Mouse (Mus musculus) midbrain, postnatal 0 days (tissue): Measurements from ENCODE around the gene Agap3. TPM values are rescaled to one million over a fixed set of nuclear protein-coding genes. Genes with fewer than 3 reads are reported as not detected.

Source experiments
- ATAC-seq: fragments of 200-750 bp; cut with Nextera tagmentation; 2 replicates; pipeline ENCODE4 v1.8.0; 2017; ENCODE audit warnings: moderate number of reproducible peaks, mild to moderate bottlenecking, moderate TSS enrichment, moderate library complexity; ENCODE audit not compliant: low FRiP score
- DNase-seq: peaks from one replicate; pipeline ENCODE4 v3.0.0-alpha.2; 2015; ENCODE audit warnings: low spot score
- H3K27ac ChIP-seq: fragments of 300-500 bp; sonication (generic); 2 replicates; pipeline ENCODE4 v1.5.1; 2014; ENCODE audit warnings: low read depth, mild to moderate bottlenecking, low read length, mixed read lengths
- H3K27me3 ChIP-seq: fragments of 300-500 bp; sonication (generic); 2 replicates; pipeline ENCODE4 v1.6.1; 2014; ENCODE audit warnings: low read length, control low read depth, mixed read lengths; ENCODE audit not compliant: insufficient read depth
- H3K36me3 ChIP-seq: fragments of 300-500 bp; sonication (generic); 2 replicates; pipeline ENCODE4 v1.6.1; 2014; ENCODE audit warnings: low read length, control low read depth, mixed read lengths; ENCODE audit not compliant: insufficient read depth
- H3K4me1 ChIP-seq: fragments of 300-500 bp; sonication (generic); 2 replicates; pipeline ENCODE4 v1.6.1; 2014; ENCODE audit warnings: mild to moderate bottlenecking, control low read depth, antibody characterized with exemption, low read length, mixed read lengths; ENCODE audit not compliant: insufficient read depth
- H3K4me2 ChIP-seq: fragments of 300-500 bp; sonication (generic); 2 replicates; pipeline ENCODE4 v1.6.1; 2014; ENCODE audit warnings: low read depth, mild to moderate bottlenecking, low read length, mixed read lengths; ENCODE audit not compliant: poor library complexity, severe bottlenecking
- H3K4me3 ChIP-seq: fragments of 300-500 bp; sonication (generic); 2 replicates; pipeline ENCODE4 v1.5.1; 2014; ENCODE audit warnings: low read depth, mild to moderate bottlenecking, low read length, moderate library complexity
- H3K9ac ChIP-seq: fragments of 300-500 bp; sonication (generic); replicated peaks from 2 replicates; pipeline ENCODE4 v1.6.1; 2014; ENCODE audit warnings: mild to moderate bottlenecking, low read length, moderate library complexity, mixed read lengths; ENCODE audit not compliant: poor library complexity, severe bottlenecking
- H3K9me3 ChIP-seq: fragments of 300-500 bp; sonication (generic); 2 replicates; pipeline ENCODE4 v1.6.1; 2016; ENCODE audit warnings: low read length, control low read depth
- CTCF ChIP-seq: IDR thresholded peaks from 2 replicates; pipeline ENCODE4 v1.5.1; 2016; ENCODE audit warnings: antibody characterized with exemption, mild to moderate bottlenecking
- WGBS: fragments of 180-500 bp; shearing (Covaris S2); extraction: QIAGEN DNeasy Blood & Tissue Kit; methylation state at CpG from one replicate; pipeline ENCODE4 v1.1.7; 2014; 5-methylcytosine and 5-hydroxymethylcytosine counted together
- polyA plus RNA-seq: library from polyadenylated mRNA; unstranded; fragments of >200 nt; fragmentation: Nextera tagmentation; extraction: Ambion mirVana; gene quantifications from 2 replicates; pipeline ENCODE4 v1.2.1, GENCODE M21; 2015
- total RNA-seq: library from RNA; depleted of rRNA; stranded (reverse); fragments of >200 nt; gene quantifications from 2 replicates; pipeline ENCODE4 v1.2.3, GENCODE M21; 2014

The Agap3 gene
- total and polyA plus RNA-seq, 2 experiments from 2014 or later, result 120 to 282 TPM

DNA sequence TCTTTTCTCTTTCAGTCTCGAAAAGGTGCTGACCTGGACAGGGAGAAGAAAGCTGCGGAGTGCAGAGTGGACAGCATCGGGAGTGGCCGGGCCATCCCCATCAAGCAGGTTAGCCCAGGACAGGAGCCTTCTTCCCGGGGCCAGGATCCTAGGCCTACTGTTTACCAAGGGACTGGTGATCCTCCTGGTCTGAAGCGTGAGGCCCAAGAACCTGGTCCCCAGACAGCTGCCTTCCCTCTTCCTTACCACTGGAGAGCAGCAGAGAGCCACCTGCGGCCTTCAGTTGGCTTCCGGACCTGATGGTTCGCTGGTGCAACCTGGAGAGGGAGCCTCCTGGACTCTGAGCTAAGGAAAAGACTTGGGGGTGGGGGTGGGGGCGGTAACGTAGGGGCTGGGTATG lies 31.3 kb downstream of the Agap3 start:
- DNase-seq (peak; percentile 89), ATAC-seq (peak; percentile 45)
- Histone ChIP-seq H3K4me2 (no peak overlapping the region), H3K27me3 (no peaks in the 10 kb centered on the region), H3K4me1 (no peaks in the 10 kb centered on the region), H3K9me3 (no peaks in the 10 kb centered on the region), H3K9ac (no peak overlapping the region), H3K36me3 (peaks cover 60% of the 10 kb centered on the region), H3K4me3 (no peak overlapping the region), H3K27ac (no peak overlapping the region)
- TF ChIP-seq CTCF, result peak; percentile 88
- 25% methylated on average over 11 of the region's 11 CpGs for whole genome bisulfite sequencing

DNA sequence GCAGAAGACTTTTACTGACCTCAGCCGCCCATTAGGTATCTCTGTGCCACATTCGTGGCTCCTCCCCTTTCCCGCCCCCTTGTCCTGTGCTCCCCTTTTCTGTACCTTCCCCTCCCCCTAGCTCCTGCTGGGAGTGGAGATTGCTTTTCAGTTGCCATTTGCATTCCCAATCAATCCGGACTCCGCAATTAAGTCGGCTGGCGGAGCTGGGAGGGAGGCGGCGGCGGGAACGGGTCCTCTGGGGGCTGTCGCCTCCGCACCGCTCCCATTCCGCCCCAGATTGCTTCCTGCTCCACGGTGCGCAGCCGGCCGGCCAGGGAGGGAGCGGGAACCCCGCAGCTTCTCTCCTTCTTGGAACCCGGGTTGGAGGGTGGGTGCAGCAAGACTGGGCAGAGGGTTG lies 33.0 kb downstream of the Agap3 start:
- no peaks in the 10 kb centered on the region for H3K27me3 ChIP-seq
- H3K4me3 ChIP-seq, result no peak overlapping the region
- H3K4me2 ChIP-seq, result peak overlapping the region; percentile 18; the same call in 1 of the 2 replicates
- H3K4me1 ChIP-seq, result no peaks in the 10 kb centered on the region
- DNase-seq, result no peak
- no peak for ATAC-seq
- H3K9me3 ChIP-seq, result no peaks in the 10 kb centered on the region
- 22% methylated on average over 21 of the region's 22 CpGs for WGBS
- 0 out of 2 replicates have a peak overlapping the region, but pooled peaks have one; percentile 24 for H3K9ac ChIP-seq
- no peak overlapping the region for H3K27ac ChIP-seq
- peaks cover 60% of the 10 kb centered on the region for H3K36me3 ChIP-seq
- TF ChIP-seq CTCF, result no peak; the same call in 1 of the 2 replicates

DNA sequence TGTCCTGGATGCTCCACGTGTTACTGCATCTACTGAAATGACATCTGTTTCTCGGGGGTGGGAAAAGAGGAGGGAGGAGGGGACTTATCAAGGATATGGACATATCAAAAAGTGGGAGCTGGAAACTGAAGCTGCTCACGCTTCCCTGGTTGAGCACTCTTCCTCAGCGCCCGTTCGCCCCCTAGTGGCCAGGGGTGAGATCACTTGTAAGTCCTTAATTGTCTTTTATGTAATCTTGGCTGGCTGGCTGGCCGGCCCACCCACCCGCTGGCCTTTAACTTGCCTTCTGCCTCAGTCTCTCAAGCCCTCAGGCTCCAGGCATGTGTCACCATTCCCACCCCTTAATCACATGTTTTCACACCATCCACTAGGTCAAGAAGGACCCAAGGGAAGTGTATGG lies 34.1 kb downstream of the Agap3 start:
- peak; percentile 93 for TF ChIP-seq CTCF
- H3K4me2 ChIP-seq, result no peak overlapping the region

DNA sequence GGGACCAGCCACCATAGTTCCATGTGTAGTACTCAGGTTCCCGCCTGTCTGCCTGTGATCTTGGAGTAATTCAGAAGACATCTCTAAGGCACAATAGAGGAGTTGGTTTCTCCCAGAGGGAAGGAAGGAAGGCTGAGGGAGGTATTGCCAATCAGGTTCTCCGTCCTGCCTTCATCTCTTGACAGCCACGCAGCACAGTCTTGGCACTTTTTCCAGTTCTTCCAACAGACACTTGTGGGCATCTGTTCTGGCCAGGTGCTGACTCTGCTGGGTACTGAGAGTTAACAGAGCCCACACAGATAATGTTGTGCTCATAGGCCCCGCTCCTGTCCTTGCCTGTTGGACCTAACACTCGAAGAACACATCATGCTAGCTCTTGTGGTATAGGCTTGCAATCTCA lies 34.8 kb downstream of the Agap3 start:
- H3K27ac ChIP-seq, result no peak overlapping the region
- TF ChIP-seq CTCF, result no peak
- no peak overlapping the region for H3K4me2 ChIP-seq
- no peak overlapping the region for H3K4me3 ChIP-seq
- H3K9ac ChIP-seq, result no peak overlapping the region
- DNase-seq, result no peak
- peaks cover 64% of the 10 kb centered on the region for H3K36me3 ChIP-seq
- H3K4me1 ChIP-seq, result no peaks in the 10 kb centered on the region
- no peaks in the 10 kb centered on the region for H3K9me3 ChIP-seq
- no peak for ATAC-seq
- no peaks in the 10 kb centered on the region for H3K27me3 ChIP-seq
- 94% methylated on average over 5 of the region's 5 CpGs for WGBS

More for the DNA sequence above, 34.1 kb downstream of the Agap3 start:
- no peak overlapping the region for H3K4me3 ChIP-seq
- no peaks in the 10 kb centered on the region for H3K9me3 ChIP-seq
- no peak for ATAC-seq
- peak; percentile 89 for DNase-seq
- no peak overlapping the region for H3K9ac ChIP-seq
- no peaks in the 10 kb centered on the region for H3K4me1 ChIP-seq
- H3K36me3 ChIP-seq, result peaks cover 58% of the 10 kb centered on the region
- H3K27ac ChIP-seq, result no peak overlapping the region
- no peaks in the 10 kb centered on the region for H3K27me3 ChIP-seq
- WGBS, result 0% methylated on average over 8 of the region's 8 CpGs

DNA sequence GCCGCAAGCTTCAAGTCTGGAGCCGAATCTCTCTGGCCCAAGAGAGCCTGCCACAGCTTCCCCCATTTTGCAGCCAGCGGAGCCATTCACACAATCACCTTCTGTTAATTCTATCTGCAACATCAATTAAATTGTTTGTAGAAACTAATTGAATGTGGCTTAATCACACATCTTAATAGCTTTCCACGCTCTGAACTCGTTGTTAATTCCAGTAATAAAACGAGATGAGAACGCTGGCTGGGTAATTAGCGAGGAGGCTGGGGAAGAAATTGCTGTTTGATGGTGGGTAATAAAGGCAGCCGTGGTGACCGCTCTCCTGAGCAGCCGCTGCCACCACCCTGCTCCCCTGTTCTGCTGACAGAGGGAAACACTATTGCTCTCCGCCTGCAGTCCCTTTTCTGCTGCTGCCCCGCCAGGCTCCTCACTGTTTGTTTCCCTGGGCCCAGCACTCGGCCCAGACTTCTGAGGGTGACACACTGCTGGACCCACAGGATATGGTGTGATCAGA lies 38.5 kb downstream of the Agap3 start:
- H3K9me3 ChIP-seq, result no peaks in the 10 kb centered on the region
- H3K27me3 ChIP-seq, result no peaks in the 10 kb centered on the region
- no peak for ATAC-seq
- 78% methylated on average over 14 of the region's 14 CpGs for WGBS
- peak; percentile 63 for DNase-seq
- no peak overlapping the region for H3K4me3 ChIP-seq
- H3K36me3 ChIP-seq, result peaks cover 68% of the 10 kb centered on the region
- no peaks in the 10 kb centered on the region for H3K4me1 ChIP-seq
- H3K9ac ChIP-seq, result no peak overlapping the region
- no peak overlapping the region for H3K4me2 ChIP-seq
- no peak overlapping the region for H3K27ac ChIP-seq
- no peak for TF ChIP-seq CTCF

DNA sequence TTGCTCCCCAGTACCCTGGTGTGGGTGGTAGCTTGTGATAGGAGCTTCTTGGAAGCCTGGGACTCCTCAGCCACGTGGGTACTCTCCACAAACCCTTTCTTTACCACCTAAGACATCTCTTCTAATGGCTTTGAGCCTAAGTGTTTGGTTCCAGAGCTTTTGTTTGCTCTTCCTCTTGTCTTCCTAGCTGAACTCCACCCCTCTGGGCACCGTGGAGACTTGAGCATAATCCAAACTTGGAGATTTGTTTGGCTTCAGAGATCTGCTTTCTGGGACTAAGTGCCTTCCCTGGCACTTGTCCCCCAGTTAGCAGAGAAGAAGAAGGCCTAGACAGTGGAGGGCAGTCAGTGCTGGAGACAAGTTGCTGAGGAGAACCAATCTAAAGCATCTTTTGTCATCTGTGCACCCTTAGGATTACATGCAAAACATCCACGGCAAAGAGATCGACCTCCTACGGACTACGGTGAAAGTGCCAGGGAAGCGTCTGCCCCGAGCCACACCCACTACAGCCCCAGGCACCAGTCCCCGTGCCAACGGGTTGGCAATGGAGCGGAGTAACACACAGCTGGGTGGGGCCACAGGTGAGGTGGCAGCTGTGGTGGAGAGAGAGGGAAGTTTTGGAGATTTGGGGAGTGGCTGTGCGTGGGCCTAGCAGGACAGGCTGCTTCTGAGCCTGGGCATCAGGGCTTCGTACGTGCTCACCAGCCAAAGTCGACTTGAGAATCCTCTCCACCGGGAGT lies 40.7 kb downstream of the Agap3 start:
- H3K9ac ChIP-seq, result no peak overlapping the region
- no peaks in the 10 kb centered on the region for H3K9me3 ChIP-seq
- DNase-seq (no peak), ATAC-seq (no peak)
- H3K4me1 ChIP-seq, result no peaks in the 10 kb centered on the region
- H3K36me3 ChIP-seq, result peaks cover 76% of the 10 kb centered on the region
- H3K4me3 ChIP-seq, result no peak overlapping the region
- 86% methylated on average over 16 of the region's 16 CpGs for WGBS
- no peak for TF ChIP-seq CTCF
- no peak overlapping the region for H3K27ac ChIP-seq
- H3K27me3 ChIP-seq, result no peaks in the 10 kb centered on the region
- H3K4me2 ChIP-seq, result no peak overlapping the region
